Mouse (Mus musculus) mesoderm, embryonic 11.5 days (tissue): ENCODE data around the gene Stk36.

Experiments
- DNase-seq: peaks from one replicate; pipeline ENCODE4 v3.0.0-alpha.2; 2012; ENCODE audit warnings: low read depth, low spot score

The Stk36 gene

GRCm38 (mm10) chr1:74601267-74601962 lies at the start of gene Stk36, which contains the start of gene Rnf25:
Gene Stk36, plus strand, starts transcription at chr1:74601445.
Gene Rnf25, minus strand, starts transcription at chr1:74601397.
- DNase-seq = peak; percentile 87

DNA sequence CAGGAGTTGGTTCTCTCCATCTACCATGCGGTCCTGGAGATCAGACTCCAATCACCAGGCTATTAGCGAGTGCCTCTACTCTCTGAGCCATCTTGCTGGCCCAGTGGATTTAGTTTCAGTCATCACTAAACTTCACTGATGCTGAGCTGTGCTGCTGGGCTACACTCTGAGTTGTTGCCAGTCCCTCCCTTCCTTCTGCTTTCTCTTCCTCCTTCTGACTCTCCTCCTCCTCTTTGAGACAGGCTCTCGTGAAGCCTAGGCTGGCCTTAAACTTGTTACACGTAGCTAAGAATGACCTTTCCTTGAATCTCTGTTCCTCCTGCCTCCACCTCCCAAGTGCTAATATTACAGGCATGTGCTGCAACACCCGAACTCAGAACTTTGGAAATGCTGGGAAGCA lies 42.2 kb upstream of the Stk36 start:
- no peak for DNase-seq

DNA sequence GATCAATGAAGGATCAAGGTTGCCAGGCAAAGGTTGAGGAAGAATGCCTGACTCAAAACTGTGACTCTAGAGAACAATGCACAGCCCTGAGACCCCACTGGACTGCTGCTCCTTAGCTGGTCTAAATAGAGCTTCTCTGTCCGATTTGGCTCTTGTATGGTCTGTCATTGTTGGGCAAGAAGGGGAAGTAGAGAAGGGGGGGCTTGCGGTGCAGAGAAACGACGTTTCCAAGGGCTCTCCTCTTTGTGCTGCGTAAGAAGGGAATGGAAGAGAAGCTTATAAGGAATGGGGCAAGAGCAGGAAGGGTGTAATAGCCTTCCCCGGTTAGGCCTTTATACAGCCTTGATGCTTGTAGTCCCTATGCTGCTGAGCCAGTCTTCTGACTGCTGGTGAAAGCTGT lies 35.4 kb upstream of the Stk36 start:
- DNase-seq = no peak

DNA sequence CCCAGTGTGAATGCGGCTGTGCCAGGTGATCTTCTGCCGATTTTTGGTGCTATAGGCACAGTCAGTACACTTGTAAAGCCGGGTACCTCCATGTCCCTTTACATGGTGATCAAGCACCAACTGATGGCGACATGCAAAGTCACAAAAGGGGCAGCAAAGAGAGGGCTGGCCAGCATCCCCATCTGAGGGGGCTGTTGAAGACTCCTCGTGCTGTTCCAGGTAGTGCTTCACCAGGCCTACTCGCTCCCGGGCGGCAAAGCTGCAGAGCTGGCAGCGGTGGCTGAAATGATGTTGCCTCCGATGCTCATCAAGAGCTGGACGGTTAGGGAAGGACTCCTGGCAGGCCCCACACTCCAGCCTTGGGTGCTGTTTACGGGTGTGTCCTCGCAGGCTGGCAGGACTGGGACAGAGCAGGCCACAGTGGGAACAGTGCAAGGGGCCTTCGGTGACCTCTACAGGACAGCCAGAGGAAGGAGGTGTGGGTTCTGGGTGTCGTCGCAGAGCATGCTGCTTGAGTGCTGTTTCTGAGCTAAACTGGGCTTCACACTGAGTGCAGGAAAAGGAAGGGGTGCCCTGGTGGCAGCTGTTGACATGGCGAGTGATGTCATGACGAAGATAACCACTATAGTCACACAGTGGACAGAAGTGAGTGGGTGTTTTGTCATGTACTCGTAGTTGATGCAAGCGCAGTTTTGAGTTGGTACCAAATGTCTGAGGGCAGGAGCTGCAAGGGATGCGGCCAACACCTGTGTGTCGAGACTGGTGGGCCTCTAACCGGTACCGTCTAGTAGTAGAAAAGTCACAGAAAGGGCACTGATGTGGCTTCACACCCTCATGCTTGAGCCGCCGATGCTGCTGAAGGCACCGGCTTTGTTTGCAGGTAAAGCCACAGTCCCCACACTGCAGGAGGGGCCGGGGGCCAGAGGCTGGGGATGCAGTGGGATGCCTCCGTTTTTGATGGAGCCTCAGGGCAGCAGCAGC lies 31.2 kb upstream of the Stk36 start:
- DNase-seq = no peak

GRCm38 (mm10) chr1:74582621-74583020 lies 18.6 kb upstream of the Stk36 start:
- DNase-seq = no peak

- DNase-seq = no peak
Measured at GRCm38 (mm10) chr1:74584616-74585398, 16.4 kb upstream of the Stk36 start.

- DNase-seq = no peak
Measured at GRCm38 (mm10) chr1:74587233-74587772, 13.9 kb upstream of the Stk36 start.

DNA sequence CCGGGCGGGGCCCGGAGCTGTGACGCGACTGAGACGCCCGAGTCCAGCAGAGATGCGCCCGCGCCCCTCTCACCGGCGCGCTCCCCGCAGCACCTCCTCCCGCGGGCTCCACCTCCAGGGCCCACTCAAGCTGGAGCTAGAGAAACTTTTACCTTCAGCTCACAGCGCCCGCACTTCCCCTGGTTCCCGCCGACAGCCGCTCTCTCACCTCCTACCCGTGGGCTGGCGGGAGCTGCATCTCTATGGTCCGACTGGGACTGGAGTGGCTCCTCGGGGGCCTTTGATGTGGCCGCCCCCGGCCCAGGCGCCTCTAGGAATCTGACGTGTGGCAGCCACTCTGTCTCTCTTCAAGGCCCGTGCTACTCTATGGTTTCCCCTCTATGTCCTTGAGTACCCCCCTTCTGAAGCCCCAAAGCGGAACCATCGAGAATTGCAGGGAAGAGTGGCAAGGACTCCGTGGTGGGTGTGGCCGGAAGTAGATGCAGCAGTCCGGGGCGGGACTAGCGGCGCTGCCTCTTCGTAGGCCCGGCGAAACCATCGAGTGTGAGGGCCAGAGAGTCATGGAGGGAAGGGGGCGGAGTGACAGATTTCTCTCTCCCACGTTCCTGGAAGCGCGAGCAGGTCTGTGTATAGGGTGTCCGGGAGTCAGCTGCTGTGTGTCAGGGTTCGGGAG lies 13.3 kb upstream of the Stk36 start, which contains the start of the genes Zfp142 and Bcs1l:
Gene Zfp142, minus strand, starts transcription at position 474 of the 673 bp plus-strand sequence.
Gene Bcs1l, plus strand, starts transcription at position 517 of the 673 bp plus-strand sequence.
- DNase-seq = peak; percentile 99

- DNase-seq = no peak
Measured at GRCm38 (mm10) chr1:74594434-74594833, 6.8 kb upstream of the Stk36 start.

GRCm38 (mm10) chr1:74600501-74601266 lies 561 bp upstream of the Stk36 start:
- no peak for DNase-seq

GRCm38 (mm10) chr1:74624183-74624582 lies 22.9 kb downstream of the Stk36 start:
- no peak for DNase-seq

DNA sequence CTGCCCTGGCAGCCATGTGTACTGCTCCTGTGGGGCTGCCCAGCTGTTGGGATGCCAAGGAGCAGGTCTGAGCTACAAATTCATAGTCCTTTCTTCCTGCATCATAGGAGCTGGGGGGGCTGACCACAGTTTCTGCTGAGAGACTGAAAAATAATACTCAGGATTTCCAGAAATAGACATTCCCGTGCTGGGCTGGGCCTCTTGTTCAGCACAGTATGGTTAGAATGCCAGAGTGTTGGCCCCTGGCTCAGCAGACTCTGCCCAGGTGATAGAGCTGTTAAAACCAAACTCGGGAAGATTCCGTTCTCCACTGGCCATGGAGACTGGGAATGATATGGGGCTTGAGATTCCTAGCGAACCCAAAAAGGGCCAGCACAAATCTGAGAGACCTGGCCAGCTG lies 24.8 kb downstream of the Stk36 start:
- DNase-seq = no peak

GRCm38 (mm10) chr1:74628001-74628400 lies 26.8 kb downstream of the Stk36 start:
- peak; percentile 32 for DNase-seq

DNA sequence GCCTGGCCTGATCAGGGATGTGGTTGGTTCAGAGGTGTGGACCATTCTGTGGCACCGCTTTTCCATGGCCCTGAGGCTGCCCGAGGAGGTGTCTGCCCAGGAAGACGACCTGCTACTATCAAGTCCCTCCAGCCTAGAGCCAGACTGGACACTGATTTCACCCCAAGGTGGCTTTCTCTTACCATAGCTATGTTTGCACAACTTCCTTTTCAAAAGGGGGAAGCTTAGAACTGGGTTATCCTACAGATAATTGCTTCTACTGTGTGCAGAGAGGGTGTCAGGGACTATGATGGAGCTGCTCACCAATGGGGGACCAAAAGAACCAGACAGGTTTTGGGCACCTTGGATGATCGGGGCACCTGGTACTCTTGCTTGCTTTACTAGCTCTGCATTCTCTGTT lies 31.5 kb downstream of the Stk36 start:
- DNase-seq = no peak

DNA sequence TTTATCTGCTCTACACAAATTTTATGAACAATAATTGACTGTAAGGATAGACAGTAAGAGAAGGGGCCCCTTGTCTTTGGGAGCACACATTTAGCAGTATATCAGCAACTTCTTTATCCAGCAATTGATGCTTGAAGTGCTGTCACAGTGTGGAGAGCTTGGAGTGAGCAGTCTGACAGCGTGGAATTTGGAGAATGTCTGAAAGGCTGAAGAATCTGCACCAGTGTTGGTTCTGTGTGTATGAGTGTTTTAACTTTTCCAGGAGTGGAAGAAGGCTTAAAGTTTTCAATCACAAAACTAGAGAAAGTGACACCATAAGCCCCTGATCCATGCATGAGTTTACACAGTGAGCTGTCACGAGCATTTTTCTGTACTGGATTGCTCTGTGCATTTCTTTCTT lies 42.3 kb downstream of the Stk36 start:
- DNase-seq = no peak

- DNase-seq = peak; percentile 10
Measured at GRCm38 (mm10) chr1:74643926-74644325, 42.7 kb downstream of the Stk36 start.

DNA sequence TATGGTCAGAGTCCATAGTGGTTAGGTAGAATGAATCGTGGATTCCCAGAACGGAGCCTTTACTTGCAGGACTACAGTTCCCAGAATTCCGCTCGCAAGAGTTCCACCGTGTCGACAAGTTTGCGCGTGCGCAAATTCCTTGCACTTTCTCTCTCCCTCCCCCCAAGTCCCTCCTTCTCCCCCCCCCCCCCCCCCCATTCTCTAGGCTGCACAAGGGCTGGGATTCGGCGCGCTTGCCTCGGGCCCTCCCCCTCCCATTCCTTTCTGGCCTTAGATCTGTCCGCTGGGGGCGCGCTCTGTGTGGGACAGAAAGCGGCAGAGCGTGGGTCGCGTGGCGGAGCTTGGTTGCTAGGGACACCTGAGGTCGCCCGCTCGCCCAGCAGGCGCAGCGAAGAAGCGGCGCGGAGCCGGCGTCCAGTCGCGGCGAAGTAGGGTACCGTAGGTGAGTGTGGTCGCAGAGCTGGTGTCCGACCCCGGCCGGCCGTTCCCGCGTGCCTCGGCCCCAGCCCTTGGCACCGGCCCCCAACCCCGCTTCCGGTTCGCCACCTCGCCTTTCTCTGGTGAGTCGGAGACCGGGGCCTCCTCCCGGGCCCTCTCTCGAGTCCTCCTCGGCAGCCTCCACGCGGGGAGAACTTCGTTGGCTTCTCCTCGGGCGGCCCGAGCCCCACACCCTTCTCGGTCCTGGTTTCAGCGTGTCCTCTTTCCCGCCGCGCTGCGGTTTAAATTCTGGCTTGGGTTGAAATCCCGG lies 60.4 kb downstream of the Stk36 start, which contains the start of gene Ttll4:
Gene Ttll4, plus strand, starts transcription at position 298 of the 748 bp plus-strand sequence.
- DNase-seq = peak; percentile 98

DNA sequence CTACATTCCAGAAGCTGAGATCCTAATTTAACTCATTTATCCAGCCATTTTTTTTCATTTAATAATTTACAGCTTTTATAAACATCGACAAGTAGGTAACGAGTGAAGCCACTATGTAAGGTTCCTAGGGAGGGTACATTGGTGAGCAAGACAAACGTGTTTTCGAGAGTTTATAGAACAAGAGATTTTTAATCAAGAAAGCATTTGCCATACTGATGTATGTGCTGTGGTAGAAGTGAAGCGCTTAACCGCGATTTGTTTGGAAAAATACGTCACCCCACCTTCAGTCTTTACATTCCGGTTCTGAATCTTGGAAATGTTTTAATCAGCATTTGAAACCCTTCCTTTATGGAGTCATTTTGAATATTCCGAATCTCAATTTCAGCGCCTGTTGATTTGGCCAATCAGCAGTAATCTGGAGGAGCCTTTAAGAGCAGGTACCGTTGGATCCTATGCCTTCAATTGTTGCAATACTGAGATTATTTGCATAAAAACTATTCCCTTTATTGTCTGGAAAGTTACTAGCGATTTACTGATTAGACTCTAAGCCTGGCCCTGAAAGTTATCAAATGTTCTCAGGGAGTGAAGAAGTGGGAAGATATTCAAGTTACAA lies 61.1 kb downstream of the Stk36 start:
- peak; percentile 6 for DNase-seq

GRCm38 (mm10) chr1:74665153-74665552 lies 63.9 kb downstream of the Stk36 start:
- no peak for DNase-seq
